Comparison of ENCODE assay signal across 7 mouse cellular contexts in the genomic region with DNA sequence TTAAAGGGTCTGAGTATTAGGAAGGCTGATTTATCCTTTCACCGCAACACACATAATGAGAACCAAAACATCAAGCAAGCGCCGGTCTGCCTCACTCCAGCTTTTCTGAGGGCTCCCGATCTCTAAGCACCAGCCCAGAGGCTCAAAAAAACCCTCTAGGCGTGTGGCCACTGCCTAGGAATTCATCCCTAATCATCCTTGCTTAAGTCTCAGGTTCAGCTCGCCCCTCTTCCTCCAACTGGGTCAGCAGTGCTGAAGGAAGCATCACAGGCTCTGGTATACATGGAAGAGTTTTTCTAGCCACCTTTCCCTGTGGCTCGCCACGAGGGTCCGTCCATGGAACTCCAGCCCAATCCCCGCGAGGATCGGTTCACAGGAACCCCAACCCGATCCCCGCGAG. TPM values are rescaled to one million over a fixed set of nuclear protein-coding genes. Genes with fewer than 3 reads are reported as not detected.
A peak's percentile ranks its signal among the peaks of the same experiment; 100 is the strongest.
DNase-seq lines count a peak whose midpoint lies in the region; ATAC-seq lines count a peak whose summit lies in the region.

No protein-coding gene starts in this region.

- H3K36me3 ChIP-seq in neural tube, embryonic 11.5 days (ENCODE audit: control insufficient read depth, insufficient read depth, low read length), result no peaks in the 10 kb centered on the region
- H3K36me3 ChIP-seq in heart, embryonic 15.5 days, result no peaks in the 10 kb centered on the region
- H3K36me3 ChIP-seq in liver, embryonic 13.5 days, result no peaks in the 10 kb centered on the region

- peaks cover 4% of the 10 kb centered on the region; the same call in 1 of the 2 replicates for H3K9me3 ChIP-seq in neural tube, embryonic 11.5 days (ENCODE audit: control insufficient read depth, low read length)
- H3K9me3 ChIP-seq in heart, embryonic 15.5 days (replicated peaks), result no peaks in the 10 kb centered on the region; the same call in 1 of the 2 replicates
- H3K9me3 ChIP-seq in liver, embryonic 13.5 days (replicated peaks), result peaks cover 8% of the 10 kb centered on the region

- no peak overlapping the region for H3K27ac ChIP-seq in neural tube, embryonic 11.5 days (ENCODE audit: low read depth, low read length)
- H3K27ac ChIP-seq in heart, embryonic 15.5 days, result peak overlapping the region; percentile 86
- H3K27ac ChIP-seq in liver, embryonic 13.5 days, result no peak overlapping the region

- peak overlapping the region; percentile 39 for H3K4me3 ChIP-seq in neural tube, embryonic 11.5 days (ENCODE audit: low read depth, low read length)
- peak overlapping the region; percentile 56 for H3K4me3 ChIP-seq in heart, embryonic 15.5 days
- H3K4me3 ChIP-seq in liver, embryonic 13.5 days (replicated peaks), result peak overlapping the region; percentile 50

- H3K9ac ChIP-seq in neural tube, embryonic 11.5 days (ENCODE audit: low read length), result peak overlapping the region; percentile 36; the same call in 1 of the 2 replicates
- peak overlapping the region; percentile 73 for H3K9ac ChIP-seq in heart, embryonic 15.5 days
- H3K9ac ChIP-seq in liver, embryonic 13.5 days, result peak overlapping the region; percentile 55

- H3K4me2 ChIP-seq in neural tube, embryonic 11.5 days (ENCODE audit: low read depth), result peak overlapping the region; percentile 53
- H3K4me2 ChIP-seq in heart, embryonic 15.5 days, result peak overlapping the region; percentile 57
- H3K4me2 ChIP-seq in liver, embryonic 13.5 days, result peak overlapping the region; percentile 51

- 55% methylated on average over 15 of the region's 15 CpGs for WGBS in neural tube, embryonic 11.5 days
- WGBS in heart, embryonic 15.5 days, result 39% methylated on average over 15 of the region's 15 CpGs
- 43% methylated on average over 15 of the region's 15 CpGs for WGBS in liver, embryonic 13.5 days (ENCODE audit: insufficient replicate concordance)

- no peak for DNase-seq in neural tube, embryonic 11.5 days (ENCODE audit: low spot score)
- no peak for DNase-seq in neural tube, embryonic 10.5 days (ENCODE audit: extremely low spot score, low spot score)
- DNase-seq in liver, embryonic 13.5 days, result no peak
- DNase-seq in cerebellum, postnatal 14 days, result no peak
- DNase-seq in urinary bladder, postnatal 4 days (ENCODE audit: low spot score in 2 of 2), result no peak
- DNase-seq in thymus, postnatal 0 days (ENCODE audit: low spot score), result no peak

- ATAC-seq in neural tube, embryonic 11.5 days (ENCODE audit: insufficient read depth, low FRiP score, low TSS enrichment), result no peak
- no peak for ATAC-seq in heart, embryonic 15.5 days (replicated peaks; ENCODE audit: insufficient number of reproducible peaks, insufficient read depth, low FRiP score, low read depth)
- ATAC-seq in liver, embryonic 13.5 days (ENCODE audit: low read depth), result no peak

- peaks cover 3% of the 10 kb centered on the region; the same call in 1 of the 2 replicates for H3K4me1 ChIP-seq in neural tube, embryonic 11.5 days (ENCODE audit: control insufficient read depth, insufficient read depth, low read length)
- peaks cover 20% of the 10 kb centered on the region for H3K4me1 ChIP-seq in heart, embryonic 15.5 days (replicated peaks)
- peaks cover 12% of the 10 kb centered on the region for H3K4me1 ChIP-seq in liver, embryonic 13.5 days (replicated peaks)

- H3K27me3 ChIP-seq in neural tube, embryonic 11.5 days (ENCODE audit: control insufficient read depth, insufficient read depth, low read length), result no peaks in the 10 kb centered on the region
- no peaks in the 10 kb centered on the region for H3K27me3 ChIP-seq in heart, embryonic 15.5 days
- H3K27me3 ChIP-seq in liver, embryonic 13.5 days, result peaks cover 32% of the 10 kb centered on the region

RNA-seq across cellular contexts. Expression of gene Slc38a4, which starts 1.6 kb away (rescaled TPM):
- 53.5 and 53.9 TPM in 2 replicates for polyA plus RNA-seq in neural tube, embryonic 11.5 days (2014; fragmentation: Nextera tagmentation; extraction: Ambion mirVana)
- 94.8 and 103 TPM in 2 replicates for polyA plus RNA-seq in heart, embryonic 15.5 days (2015; fragmentation: Nextera tagmentation; extraction: Ambion mirVana)
- 38.3 and 50.7 TPM in 2 replicates for polyA plus RNA-seq in liver, embryonic 13.5 days (2015; fragmentation: Nextera tagmentation; extraction: Ambion mirVana)
- 7.3 and 7.9 TPM in 2 replicates for polyA plus RNA-seq in thymus, postnatal 0 days (2015; fragmentation: Nextera tagmentation; extraction: Ambion mirVana)
